Mouse (Mus musculus): ENCODE measurements around the gene Gm44502. TPM values are rescaled to one million over a fixed set of nuclear protein-coding genes. Genes with fewer than 3 reads are reported as not detected.

Gene Gm44502
- polyA plus RNA-seq (2015; fragmentation: Nextera tagmentation; extraction: Ambion mirVana) = 0.33 TPM in 1 of 2 replicates, not detected in the other

DNA sequence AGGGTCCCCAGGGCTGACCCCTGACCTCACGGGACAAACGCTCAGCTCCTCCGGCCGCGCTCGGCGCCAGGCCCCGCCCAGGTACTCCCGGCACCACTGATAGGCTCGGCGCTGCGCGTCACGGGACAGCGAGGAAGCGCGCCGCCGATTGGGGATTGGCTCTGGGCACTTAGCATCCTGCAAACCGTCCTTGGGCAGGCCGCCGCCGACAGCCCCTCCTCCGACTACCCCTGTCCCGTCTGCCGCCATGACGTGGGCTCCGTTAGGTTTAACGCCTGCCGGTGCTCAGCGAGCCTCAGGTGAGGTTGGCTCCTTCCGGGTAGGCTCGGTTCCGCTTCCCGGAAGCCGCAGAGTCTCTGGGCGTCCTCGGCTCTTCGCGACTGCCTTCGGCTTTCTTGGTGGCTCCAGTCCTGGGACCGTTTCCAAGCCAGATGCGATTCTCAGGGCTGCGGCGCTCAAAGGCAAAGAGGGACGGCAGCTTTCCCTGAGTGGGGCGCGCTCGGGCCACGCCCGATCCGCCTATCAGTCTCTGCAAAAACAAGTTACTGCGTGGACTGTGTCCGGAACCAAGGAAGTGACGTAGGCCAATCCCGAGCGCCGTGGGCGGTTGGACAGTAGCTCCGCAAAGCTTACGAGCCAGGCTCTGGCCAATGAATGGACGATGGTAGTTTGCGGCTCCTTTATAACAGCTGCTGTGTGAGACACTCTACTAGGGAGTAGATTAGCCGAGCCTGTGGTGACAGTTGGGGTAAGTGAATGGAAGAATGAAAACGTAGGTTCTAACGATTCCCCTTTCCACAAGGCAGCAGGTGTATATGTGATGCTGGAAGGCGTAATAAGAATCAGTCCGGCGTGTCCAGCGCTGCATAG lies at the start of gene Gm44502, which contains the start of the genes C730034F03Rik and Chkb:
Gm44502 (minus strand) TSS at position 345 of the 870 bp plus-strand sequence.
C730034F03Rik (plus strand) TSS at position 238 of the 870 bp plus-strand sequence.
Chkb (minus strand) TSS at position 557 of the 870 bp plus-strand sequence.
- H3K27ac ChIP-seq (ENCODE audit: low read length) = peak within 1 kb of the TSS; percentile 98
- peaks cover 17% of the 10 kb centered on the region for H3K4me1 ChIP-seq (ENCODE audit: insufficient read depth, low read length)
- H3K9me3 ChIP-seq (ENCODE audit: low read length) = no peaks in the 10 kb centered on the region
- peak within 1 kb of the TSS; percentile 90 for H3K4me3 ChIP-seq (ENCODE audit: low read length)
- peak within 1 kb of the TSS; percentile 87 for H3K9ac ChIP-seq (replicated peaks; ENCODE audit: low read length)
- H3K27me3 ChIP-seq (ENCODE audit: insufficient read depth, low read length) = no peaks in the 10 kb centered on the region
- peak within 1 kb of the TSS; percentile 70 for H3K4me2 ChIP-seq (replicated peaks; ENCODE audit: low read depth, low read length)
- under 1% methylated on average over 69 of the region's 70 CpGs for WGBS
- peak; percentile 94 for ATAC-seq (ENCODE audit: low FRiP score, low TSS enrichment)
- H3K36me3 ChIP-seq (ENCODE audit: insufficient read depth, low read length) = peaks cover 14% of the 10 kb centered on the region

DNA sequence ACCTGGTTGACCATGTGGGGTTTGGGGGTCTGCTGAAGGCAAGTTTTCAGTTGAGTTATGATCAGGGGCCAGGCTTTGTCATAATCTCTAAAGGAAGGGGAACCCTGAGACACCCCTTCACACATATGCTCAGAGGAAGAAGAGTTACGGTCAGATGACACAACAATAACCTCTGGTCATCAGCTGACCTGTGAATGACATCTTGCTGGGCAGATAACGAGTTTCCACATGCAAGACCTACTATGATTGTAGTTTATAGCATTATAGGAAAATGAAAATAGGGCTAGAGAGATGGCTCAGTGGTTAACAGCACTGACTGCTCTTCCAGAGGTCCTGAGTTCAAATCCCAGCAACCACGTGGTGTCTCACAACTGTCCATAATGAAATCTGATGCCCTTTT lies 49.1 kb upstream of the Gm44502 start:
- no peak overlapping the region for H3K27ac ChIP-seq (ENCODE audit: low read length)
- peaks cover 7% of the 10 kb centered on the region for H3K4me1 ChIP-seq (ENCODE audit: insufficient read depth, low read length)
- H3K4me2 ChIP-seq (replicated peaks; ENCODE audit: low read depth, low read length) = no peak overlapping the region
- peaks cover 3% of the 10 kb centered on the region; the same call in 1 of the 2 replicates for H3K9me3 ChIP-seq (ENCODE audit: low read length)
- no peaks in the 10 kb centered on the region for H3K27me3 ChIP-seq (ENCODE audit: insufficient read depth, low read length)
- no peak overlapping the region for H3K4me3 ChIP-seq (ENCODE audit: low read length)
- 84% methylated on average over 3 of the region's 3 CpGs for WGBS
- ATAC-seq (ENCODE audit: low FRiP score, low TSS enrichment) = no peak
- H3K36me3 ChIP-seq (ENCODE audit: insufficient read depth, low read length) = no peaks in the 10 kb centered on the region
- H3K9ac ChIP-seq (replicated peaks; ENCODE audit: low read length) = no peak overlapping the region

DNA sequence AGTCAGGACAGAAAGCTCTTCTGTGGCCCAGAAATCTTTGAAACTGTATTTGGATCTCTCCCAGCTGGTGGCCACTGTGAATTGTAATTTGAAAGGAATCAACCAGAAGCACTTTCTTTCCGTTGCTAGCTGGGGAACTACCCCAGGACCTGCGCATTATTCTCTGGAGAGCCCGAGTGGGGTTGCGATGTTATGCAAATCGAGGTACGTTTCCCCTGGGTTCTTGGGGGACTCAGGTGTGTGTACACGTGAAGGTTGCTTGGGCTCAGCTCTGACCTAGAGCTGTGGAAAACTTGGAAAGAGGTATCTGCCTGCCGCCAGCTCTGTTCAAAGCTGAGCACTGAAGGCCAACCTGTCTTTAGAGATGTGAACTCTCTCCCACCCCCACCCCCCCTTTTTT lies 48.3 kb upstream of the Gm44502 start:
- WGBS = 57% methylated on average over 8 of the region's 8 CpGs
- no peak for ATAC-seq (ENCODE audit: low FRiP score, low TSS enrichment)
- H3K4me2 ChIP-seq (replicated peaks; ENCODE audit: low read depth, low read length) = peak overlapping the region; percentile 26; the same call in 1 of the 2 replicates
- H3K4me3 ChIP-seq (ENCODE audit: low read length) = no peak overlapping the region
- H3K4me1 ChIP-seq (ENCODE audit: insufficient read depth, low read length) = peaks cover 7% of the 10 kb centered on the region
- no peak overlapping the region for H3K9ac ChIP-seq (replicated peaks; ENCODE audit: low read length)
- H3K36me3 ChIP-seq (ENCODE audit: insufficient read depth, low read length) = no peaks in the 10 kb centered on the region
- no peak overlapping the region for H3K27ac ChIP-seq (ENCODE audit: low read length)
- peaks cover 3% of the 10 kb centered on the region; the same call in 1 of the 2 replicates for H3K9me3 ChIP-seq (ENCODE audit: low read length)
- no peaks in the 10 kb centered on the region for H3K27me3 ChIP-seq (ENCODE audit: insufficient read depth, low read length)

DNA sequence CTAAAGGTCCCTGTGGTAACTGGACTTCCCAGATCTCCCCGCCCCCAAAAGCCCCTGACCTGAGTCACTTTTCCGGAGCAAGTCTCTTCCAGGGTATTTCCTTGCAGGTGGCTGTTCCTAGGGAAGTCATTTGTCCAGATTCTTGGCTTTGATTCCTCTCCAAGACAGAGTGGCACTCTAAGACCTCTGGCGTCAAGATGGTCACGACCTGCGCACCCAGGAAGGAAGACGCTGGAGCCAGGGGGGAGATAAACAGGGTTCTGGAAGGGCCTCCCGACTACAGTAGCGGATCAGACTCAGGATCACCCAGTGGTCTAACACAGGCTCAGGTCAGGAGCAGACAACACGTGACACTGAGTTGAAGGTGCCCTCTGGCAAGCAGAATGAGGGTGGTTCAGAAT lies 47.6 kb upstream of the Gm44502 start, which contains the start of gene Arsa:
Arsa (minus strand) TSS at position 335 of the 401 bp plus-strand sequence.
- peaks cover 7% of the 10 kb centered on the region for H3K4me1 ChIP-seq (ENCODE audit: insufficient read depth, low read length)
- H3K27ac ChIP-seq (ENCODE audit: low read length) = peak within 1 kb of the TSS; percentile 68; the same call in 1 of the 2 replicates
- 27% methylated on average over 9 of the region's 9 CpGs for WGBS
- peak within 1 kb of the TSS; percentile 94 for H3K4me2 ChIP-seq (replicated peaks; ENCODE audit: low read depth, low read length)
- H3K4me3 ChIP-seq (ENCODE audit: low read length) = peak within 1 kb of the TSS; percentile 69
- no peaks in the 10 kb centered on the region for H3K27me3 ChIP-seq (ENCODE audit: insufficient read depth, low read length)
- H3K36me3 ChIP-seq (ENCODE audit: insufficient read depth, low read length) = no peaks in the 10 kb centered on the region
- no peak for ATAC-seq (ENCODE audit: low FRiP score, low TSS enrichment)
- H3K9ac ChIP-seq (replicated peaks; ENCODE audit: low read length) = peak within 1 kb of the TSS; percentile 80
- H3K9me3 ChIP-seq (ENCODE audit: low read length) = no peaks in the 10 kb centered on the region

DNA sequence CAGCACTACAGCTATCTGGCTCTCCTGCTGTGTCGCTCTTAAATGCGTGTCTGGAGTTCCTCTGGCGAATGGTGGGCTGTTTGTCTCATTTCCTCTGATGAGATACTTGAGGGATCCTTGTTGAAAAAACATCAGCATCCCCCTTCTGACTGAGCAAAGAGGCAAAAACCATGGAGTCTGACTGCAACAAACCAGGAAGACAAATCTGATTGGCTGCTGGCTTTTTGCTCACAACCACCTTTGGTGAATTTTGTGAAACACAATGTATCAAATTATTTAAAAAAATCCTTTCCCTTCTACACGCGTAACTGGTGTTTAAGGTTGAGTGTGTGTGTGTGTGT lies 46.9 kb upstream of the Gm44502 start:
- peak overlapping the region; percentile 94 for H3K4me2 ChIP-seq (replicated peaks; ENCODE audit: low read depth, low read length)
- H3K27ac ChIP-seq (ENCODE audit: low read length) = peak overlapping the region; percentile 68; the same call in 1 of the 2 replicates
- ATAC-seq (ENCODE audit: low FRiP score, low TSS enrichment) = no peak
- H3K36me3 ChIP-seq (ENCODE audit: insufficient read depth, low read length) = no peaks in the 10 kb centered on the region
- 4% methylated on average over 5 of the region's 5 CpGs for WGBS
- peaks cover 7% of the 10 kb centered on the region for H3K4me1 ChIP-seq (ENCODE audit: insufficient read depth, low read length)
- H3K4me3 ChIP-seq (ENCODE audit: low read length) = peak overlapping the region; percentile 69
- no peaks in the 10 kb centered on the region for H3K9me3 ChIP-seq (ENCODE audit: low read length)
- peak overlapping the region; percentile 80 for H3K9ac ChIP-seq (replicated peaks; ENCODE audit: low read length)
- H3K27me3 ChIP-seq (ENCODE audit: insufficient read depth, low read length) = no peaks in the 10 kb centered on the region

DNA sequence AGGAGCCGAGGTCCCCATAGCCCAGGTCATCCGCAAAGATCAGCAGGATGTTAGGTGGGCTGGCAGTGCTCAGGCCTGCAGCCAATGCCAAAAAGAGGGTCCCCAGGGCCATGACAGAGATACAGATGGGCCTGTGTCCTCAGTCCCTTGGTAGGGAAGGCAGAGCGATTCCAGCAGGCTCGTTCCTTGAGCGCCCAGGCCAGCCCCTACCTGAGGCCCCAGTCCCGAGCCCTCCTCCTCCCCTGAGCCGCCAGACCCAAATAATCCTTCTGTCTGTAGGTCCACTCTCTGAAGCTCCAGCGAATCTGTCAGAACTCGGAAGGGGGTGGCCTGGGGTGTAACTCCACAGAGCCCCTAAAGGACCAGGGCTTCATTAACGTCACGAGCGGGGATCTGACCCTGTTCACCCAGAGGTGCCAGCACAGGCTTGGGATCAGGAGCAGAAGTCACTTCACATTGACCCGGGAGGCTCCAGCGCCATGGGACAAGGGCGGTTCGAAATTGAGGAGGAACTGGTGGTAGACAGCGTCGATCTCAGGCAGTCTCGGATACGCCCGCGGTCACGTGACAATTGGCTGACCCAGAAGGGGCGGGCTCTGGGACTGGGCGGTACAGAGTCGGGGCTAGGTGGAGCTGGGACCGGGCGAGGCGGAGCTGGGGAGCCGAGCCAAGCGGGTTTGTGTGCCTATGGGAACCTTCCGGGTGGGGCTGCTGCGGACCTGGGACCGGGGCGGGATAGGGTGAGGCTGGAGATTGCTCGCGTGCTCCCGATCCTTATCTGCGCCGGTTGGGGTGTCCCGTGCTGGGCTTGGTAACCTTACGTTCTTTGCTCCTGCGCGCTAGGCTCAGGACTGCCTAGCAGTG lies 46.3 kb upstream of the Gm44502 start:
- Histone ChIP-seq H3K4me1 (ENCODE audit: insufficient read depth, low read length) (peaks cover 7% of the 10 kb centered on the region), H3K4me3 (ENCODE audit: low read length) (peak overlapping the region; percentile 69), H3K9ac (replicated peaks; ENCODE audit: low read length) (peak overlapping the region; percentile 80), H3K4me2 (replicated peaks; ENCODE audit: low read depth, low read length) (peak overlapping the region; percentile 94), H3K9me3 (ENCODE audit: low read length) (no peaks in the 10 kb centered on the region), H3K36me3 (ENCODE audit: insufficient read depth, low read length) (no peaks in the 10 kb centered on the region), H3K27ac (ENCODE audit: low read length) (peak overlapping the region; percentile 68; the same call in 1 of the 2 replicates), H3K27me3 (ENCODE audit: insufficient read depth, low read length) (no peaks in the 10 kb centered on the region)
- peak; percentile 98 for ATAC-seq (ENCODE audit: low FRiP score, low TSS enrichment)
- WGBS = 9% methylated on average over 42 of the region's 44 CpGs

DNA sequence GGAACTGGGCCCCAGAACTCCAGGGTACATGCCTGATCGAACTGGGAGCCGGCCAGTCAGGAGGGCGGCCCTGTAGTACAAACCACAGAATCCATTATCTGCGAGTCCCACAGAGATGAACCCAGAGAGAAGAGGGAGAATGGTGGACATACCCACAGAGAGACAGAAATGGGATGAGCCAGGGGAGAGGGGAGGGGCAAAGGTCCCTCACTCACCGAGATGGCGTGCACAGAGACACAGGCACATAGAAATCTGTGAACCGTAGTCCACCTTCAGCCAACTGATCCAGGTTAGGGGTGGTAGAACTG lies 45.8 kb upstream of the Gm44502 start:
- 85% methylated on average over 7 of the region's 7 CpGs for WGBS
- H3K9ac ChIP-seq (replicated peaks; ENCODE audit: low read length) = peak overlapping the region; percentile 80

DNA sequence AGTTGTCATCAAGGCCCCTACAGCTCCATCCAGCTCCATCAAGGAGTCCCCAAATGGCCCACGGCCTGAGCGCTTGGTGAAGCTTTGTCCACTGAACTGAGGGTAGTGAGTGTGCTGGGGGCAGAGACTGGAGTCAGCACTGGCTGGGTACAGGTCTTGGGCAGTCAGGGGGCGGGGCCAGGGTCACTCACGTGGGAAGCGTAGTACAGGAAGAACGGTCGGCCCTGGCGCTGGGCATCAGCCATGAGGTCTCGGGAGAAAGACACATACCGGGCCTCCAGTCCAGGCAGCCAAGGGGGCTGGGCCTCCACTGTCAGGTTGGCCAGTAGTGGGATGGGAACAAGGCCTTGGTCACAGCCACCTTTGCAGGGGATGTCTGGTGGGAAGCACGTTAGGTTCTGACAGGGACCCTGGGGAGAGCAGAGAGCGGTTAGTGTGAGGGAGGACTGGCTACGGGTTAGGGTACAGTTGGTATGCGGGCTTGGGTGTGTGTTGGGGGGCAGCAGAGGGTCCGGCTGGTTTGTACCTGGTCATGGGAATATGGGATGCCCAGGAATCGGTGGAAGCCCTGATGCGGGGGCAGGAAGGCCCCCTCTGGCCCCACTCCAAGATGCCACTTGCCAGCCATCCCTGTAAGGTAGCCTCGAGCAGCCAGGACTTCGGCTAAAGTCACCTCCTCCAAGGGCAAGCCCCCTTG lies 45.2 kb upstream of the Gm44502 start:
- Histone ChIP-seq H3K27ac (ENCODE audit: low read length) (no peak overlapping the region), H3K4me2 (replicated peaks; ENCODE audit: low read depth, low read length) (no peak overlapping the region), H3K9me3 (ENCODE audit: low read length) (no peaks in the 10 kb centered on the region), H3K4me1 (ENCODE audit: insufficient read depth, low read length) (peaks cover 7% of the 10 kb centered on the region), H3K27me3 (ENCODE audit: insufficient read depth, low read length) (no peaks in the 10 kb centered on the region), H3K36me3 (ENCODE audit: insufficient read depth, low read length) (no peaks in the 10 kb centered on the region), H3K9ac (replicated peaks; ENCODE audit: low read length) (no peak overlapping the region), H3K4me3 (ENCODE audit: low read length) (no peak overlapping the region)
- WGBS = 95% methylated on average over 19 of the region's 19 CpGs
- no peak for ATAC-seq (ENCODE audit: low FRiP score, low TSS enrichment)

More for the DNA sequence above, 45.8 kb upstream of the Gm44502 start:
- Histone ChIP-seq H3K27ac (ENCODE audit: low read length) (no peak overlapping the region), H3K4me3 (ENCODE audit: low read length) (peak overlapping the region; percentile 69), H3K27me3 (ENCODE audit: insufficient read depth, low read length) (no peaks in the 10 kb centered on the region), H3K9me3 (ENCODE audit: low read length) (no peaks in the 10 kb centered on the region), H3K4me1 (ENCODE audit: insufficient read depth, low read length) (peaks cover 7% of the 10 kb centered on the region), H3K36me3 (ENCODE audit: insufficient read depth, low read length) (no peaks in the 10 kb centered on the region), H3K4me2 (replicated peaks; ENCODE audit: low read depth, low read length) (peak overlapping the region; percentile 94)
- ATAC-seq (ENCODE audit: low FRiP score, low TSS enrichment) = no peak

DNA sequence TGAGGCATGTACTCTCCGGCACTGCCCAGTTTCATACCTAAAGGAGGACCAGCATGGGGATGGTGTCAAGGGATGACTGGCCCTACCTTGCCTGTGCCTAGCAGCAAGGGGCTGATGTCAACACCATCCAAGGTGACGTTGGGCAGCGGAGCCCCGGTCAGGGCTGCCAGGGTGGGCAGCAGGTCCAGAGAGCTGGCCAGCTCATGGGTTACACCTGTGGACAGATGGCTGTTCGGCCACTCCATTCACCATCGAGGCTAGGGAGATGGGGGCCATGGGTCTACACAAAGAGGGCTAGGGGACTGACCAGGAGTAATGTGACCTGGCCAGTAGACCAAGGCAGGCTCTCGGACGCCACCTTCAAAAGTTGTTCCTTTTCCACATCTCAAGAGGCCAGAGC lies 44.4 kb upstream of the Gm44502 start:
- no peaks in the 10 kb centered on the region for H3K36me3 ChIP-seq (ENCODE audit: insufficient read depth, low read length)
- WGBS = 96% methylated on average over 8 of the region's 8 CpGs
- no peak overlapping the region for H3K4me3 ChIP-seq (ENCODE audit: low read length)
- peaks cover 7% of the 10 kb centered on the region for H3K4me1 ChIP-seq (ENCODE audit: insufficient read depth, low read length)
- no peak overlapping the region for H3K27ac ChIP-seq (ENCODE audit: low read length)
- no peak overlapping the region for H3K9ac ChIP-seq (replicated peaks; ENCODE audit: low read length)
- no peaks in the 10 kb centered on the region for H3K9me3 ChIP-seq (ENCODE audit: low read length)
- no peak overlapping the region for H3K4me2 ChIP-seq (replicated peaks; ENCODE audit: low read depth, low read length)
- no peak for ATAC-seq (ENCODE audit: low FRiP score, low TSS enrichment)
- no peaks in the 10 kb centered on the region for H3K27me3 ChIP-seq (ENCODE audit: insufficient read depth, low read length)
